Mouse (Mus musculus): ENCODE measurements around the gene Lancl3. TPM values are rescaled to one million over a fixed set of nuclear protein-coding genes. Genes with fewer than 3 reads are reported as not detected.
A peak's percentile ranks its signal among the peaks of the same experiment; 100 is the strongest.

The Lancl3 gene
- 1.00 and 1.5 TPM in 2 replicates for polyA plus RNA-seq (2015; fragmentation: Nextera tagmentation; extraction: Ambion mirVana)

DNA sequence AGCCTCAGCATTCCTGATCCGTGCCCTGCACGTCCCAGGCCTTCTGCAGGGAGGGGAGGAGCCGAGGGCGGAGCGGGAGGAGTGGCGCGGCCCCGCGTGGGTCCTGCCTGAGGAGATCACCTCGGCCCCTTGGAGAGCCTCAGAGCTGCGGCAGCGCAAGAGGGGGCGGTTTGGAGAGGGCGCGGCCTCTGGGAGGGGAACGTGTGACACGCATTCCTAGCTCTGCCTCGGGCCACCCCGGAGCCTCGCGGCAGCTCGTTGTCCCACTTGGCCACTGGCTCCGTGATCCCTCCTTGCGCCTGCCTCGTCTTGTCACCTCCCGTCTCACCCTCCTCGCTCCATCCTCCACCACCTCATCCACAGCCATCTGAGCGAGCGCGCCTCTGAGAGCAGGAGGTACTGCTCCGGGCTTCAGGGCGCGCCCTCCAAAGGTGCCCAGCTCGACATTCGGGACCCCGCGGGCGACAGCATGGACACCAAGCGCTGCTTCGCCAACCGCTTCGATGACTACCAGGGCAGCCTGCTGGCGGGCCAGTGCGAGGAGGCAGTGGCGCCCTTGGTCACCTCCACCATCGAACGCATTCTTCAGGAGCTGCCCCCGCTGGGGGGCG is at the start of gene Lancl3:
Lancl3 (plus strand) TSS at position 142 of the 611 bp plus-strand sequence.
- Histone ChIP-seq H3K4me2 (replicated peaks; ENCODE audit: low read depth, low read length) (peak within 1 kb of the TSS; percentile 62), H3K9me3 (ENCODE audit: low read length) (no peaks in the 10 kb centered on the region), H3K36me3 (ENCODE audit: insufficient read depth, low read length) (no peaks in the 10 kb centered on the region), H3K9ac (replicated peaks; ENCODE audit: low read length) (peak within 1 kb of the TSS; percentile 39; the same call in 1 of the 2 replicates), H3K4me1 (ENCODE audit: insufficient read depth, low read length) (no peaks in the 10 kb centered on the region), H3K4me3 (ENCODE audit: low read length) (peak within 1 kb of the TSS; percentile 47), H3K27ac (ENCODE audit: low read length) (no peak within 1 kb of the TSS), H3K27me3 (ENCODE audit: insufficient read depth, low read length) (peaks cover 5% of the 10 kb centered on the region)
- 20% methylated on average over 46 of the region's 49 CpGs for WGBS
- peak; percentile 92 for ATAC-seq (ENCODE audit: low FRiP score, low TSS enrichment)

DNA sequence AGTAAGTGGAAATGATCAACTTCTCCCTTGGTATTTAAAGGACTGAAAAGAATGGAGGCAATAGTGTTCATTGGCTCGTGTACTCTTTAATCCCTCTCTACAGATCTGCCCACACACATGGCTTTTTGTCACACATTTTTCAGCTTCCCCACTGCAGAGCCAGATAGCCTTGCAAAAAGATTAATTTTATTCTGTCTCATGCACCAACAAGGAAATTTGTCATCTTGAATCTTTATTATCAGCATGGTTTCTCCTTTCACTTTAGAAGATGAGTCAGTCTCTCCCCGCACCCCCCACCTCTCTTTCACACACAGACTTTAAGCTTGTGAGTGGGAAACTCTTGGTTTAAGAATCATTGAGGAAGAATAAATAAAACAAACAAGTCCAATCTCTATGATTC is 20.7 kb upstream of the Lancl3 start:
- WGBS = 66% methylated on average over 2 of the region's 2 CpGs
- Histone ChIP-seq H3K9ac (replicated peaks; ENCODE audit: low read length) (no peak overlapping the region), H3K4me3 (ENCODE audit: low read length) (no peak overlapping the region), H3K36me3 (ENCODE audit: insufficient read depth, low read length) (no peaks in the 10 kb centered on the region), H3K9me3 (ENCODE audit: low read length) (no peaks in the 10 kb centered on the region), H3K4me2 (replicated peaks; ENCODE audit: low read depth, low read length) (no peak overlapping the region), H3K27me3 (ENCODE audit: insufficient read depth, low read length) (no peaks in the 10 kb centered on the region), H3K27ac (ENCODE audit: low read length) (no peak overlapping the region), H3K4me1 (ENCODE audit: insufficient read depth, low read length) (no peaks in the 10 kb centered on the region)
- ATAC-seq (ENCODE audit: low FRiP score, low TSS enrichment) = no peak

DNA sequence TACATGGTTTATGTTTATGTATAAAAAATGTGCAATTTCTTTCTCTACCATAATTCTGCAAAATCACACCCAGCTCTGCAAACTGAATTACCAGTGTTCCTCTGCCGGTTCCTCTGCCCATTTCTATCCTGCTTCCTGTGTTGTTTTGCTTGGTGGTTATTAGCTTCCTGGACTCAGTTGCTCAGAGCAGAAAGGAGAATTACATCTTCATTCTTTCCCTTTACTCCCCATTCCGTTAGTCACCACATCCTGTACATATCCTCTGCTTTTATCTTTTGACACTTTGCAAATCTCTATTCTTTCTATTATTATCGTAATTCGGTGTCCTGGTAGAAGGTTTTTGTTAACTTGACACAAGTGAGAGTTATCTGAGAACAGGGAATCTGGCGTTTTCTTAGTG is 18.1 kb upstream of the Lancl3 start:
- H3K36me3 ChIP-seq (ENCODE audit: insufficient read depth, low read length) = no peaks in the 10 kb centered on the region
- 75% methylated on average over 5 of the region's 5 CpGs for WGBS
- no peaks in the 10 kb centered on the region for H3K4me1 ChIP-seq (ENCODE audit: insufficient read depth, low read length)
- no peaks in the 10 kb centered on the region for H3K9me3 ChIP-seq (ENCODE audit: low read length)
- H3K9ac ChIP-seq (replicated peaks; ENCODE audit: low read length) = no peak overlapping the region
- no peaks in the 10 kb centered on the region for H3K27me3 ChIP-seq (ENCODE audit: insufficient read depth, low read length)
- H3K4me3 ChIP-seq (ENCODE audit: low read length) = no peak overlapping the region
- no peak for ATAC-seq (ENCODE audit: low FRiP score, low TSS enrichment)
- H3K27ac ChIP-seq (ENCODE audit: low read length) = no peak overlapping the region
- H3K4me2 ChIP-seq (replicated peaks; ENCODE audit: low read depth, low read length) = no peak overlapping the region

DNA sequence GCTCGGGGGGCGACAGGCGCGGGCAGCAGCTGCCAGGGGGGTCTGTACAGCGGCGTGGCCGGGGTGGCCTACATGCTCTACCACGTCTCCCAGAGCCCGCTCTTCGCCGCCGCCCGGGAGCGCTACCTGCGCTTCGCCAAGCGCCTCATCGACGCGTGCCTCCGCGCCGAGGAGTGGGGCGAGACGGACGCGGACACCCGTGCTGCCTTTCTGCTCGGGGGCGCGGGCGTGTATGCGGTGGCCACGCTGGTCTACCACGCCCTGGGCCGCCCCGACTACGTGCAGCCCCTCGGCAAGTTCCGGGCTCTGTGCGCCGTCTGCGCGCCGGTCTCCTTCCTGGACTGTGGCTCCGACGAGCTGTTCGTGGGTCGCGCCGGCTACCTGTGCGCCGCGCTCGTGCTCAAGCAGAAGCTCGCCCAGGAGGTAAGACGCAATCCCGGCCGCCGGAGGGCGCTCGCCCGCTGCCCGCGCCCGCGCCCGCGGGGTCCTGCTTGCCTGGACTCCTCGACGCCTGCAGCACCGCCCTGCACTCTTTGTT is 747 bp downstream of the Lancl3 start:
- Histone ChIP-seq H3K4me1 (ENCODE audit: insufficient read depth, low read length) (no peaks in the 10 kb centered on the region), H3K4me3 (ENCODE audit: low read length) (peak overlapping the region; percentile 47), H3K27me3 (ENCODE audit: insufficient read depth, low read length) (peaks cover 5% of the 10 kb centered on the region), H3K27ac (ENCODE audit: low read length) (no peak overlapping the region), H3K36me3 (ENCODE audit: insufficient read depth, low read length) (no peaks in the 10 kb centered on the region), H3K9ac (replicated peaks; ENCODE audit: low read length) (peak overlapping the region; percentile 39; the same call in 1 of the 2 replicates), H3K9me3 (ENCODE audit: low read length) (no peaks in the 10 kb centered on the region), H3K4me2 (replicated peaks; ENCODE audit: low read depth, low read length) (peak overlapping the region; percentile 62)
- ATAC-seq (ENCODE audit: low FRiP score, low TSS enrichment) = peak; percentile 44; the same call in 1 of the 2 replicates
- 21% methylated on average over 54 of the region's 72 CpGs for WGBS

DNA sequence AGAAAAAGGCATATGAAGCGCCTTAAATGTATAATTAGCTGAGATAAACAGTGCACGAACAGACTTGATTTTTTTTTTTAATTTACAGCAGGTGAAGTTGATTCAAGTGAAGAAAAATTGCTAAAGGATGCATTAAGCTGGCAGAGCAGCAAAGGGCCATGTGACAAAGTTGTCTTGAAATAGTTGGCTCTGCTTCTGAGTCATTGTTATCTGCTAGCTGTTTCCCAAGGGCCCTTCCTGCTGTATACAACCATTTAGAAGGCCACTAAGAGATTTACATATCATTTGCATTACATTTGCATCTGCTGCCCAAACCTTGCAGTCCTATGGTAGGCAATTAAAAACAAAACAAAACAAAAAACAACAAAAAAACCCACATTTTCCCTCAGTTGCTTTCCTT is 2.3 kb downstream of the Lancl3 start:
- 77% methylated on average over 2 of the region's 2 CpGs for WGBS
- ATAC-seq (ENCODE audit: low FRiP score, low TSS enrichment) = no peak
- Histone ChIP-seq H3K27me3 (ENCODE audit: insufficient read depth, low read length) (peaks cover 5% of the 10 kb centered on the region; the same call in 1 of the 2 replicates), H3K4me1 (ENCODE audit: insufficient read depth, low read length) (no peaks in the 10 kb centered on the region), H3K4me2 (replicated peaks; ENCODE audit: low read depth, low read length) (no peak overlapping the region), H3K27ac (ENCODE audit: low read length) (no peak overlapping the region), H3K36me3 (ENCODE audit: insufficient read depth, low read length) (no peaks in the 10 kb centered on the region), H3K9ac (replicated peaks; ENCODE audit: low read length) (no peak overlapping the region), H3K9me3 (ENCODE audit: low read length) (no peaks in the 10 kb centered on the region), H3K4me3 (ENCODE audit: low read length) (no peak overlapping the region)

DNA sequence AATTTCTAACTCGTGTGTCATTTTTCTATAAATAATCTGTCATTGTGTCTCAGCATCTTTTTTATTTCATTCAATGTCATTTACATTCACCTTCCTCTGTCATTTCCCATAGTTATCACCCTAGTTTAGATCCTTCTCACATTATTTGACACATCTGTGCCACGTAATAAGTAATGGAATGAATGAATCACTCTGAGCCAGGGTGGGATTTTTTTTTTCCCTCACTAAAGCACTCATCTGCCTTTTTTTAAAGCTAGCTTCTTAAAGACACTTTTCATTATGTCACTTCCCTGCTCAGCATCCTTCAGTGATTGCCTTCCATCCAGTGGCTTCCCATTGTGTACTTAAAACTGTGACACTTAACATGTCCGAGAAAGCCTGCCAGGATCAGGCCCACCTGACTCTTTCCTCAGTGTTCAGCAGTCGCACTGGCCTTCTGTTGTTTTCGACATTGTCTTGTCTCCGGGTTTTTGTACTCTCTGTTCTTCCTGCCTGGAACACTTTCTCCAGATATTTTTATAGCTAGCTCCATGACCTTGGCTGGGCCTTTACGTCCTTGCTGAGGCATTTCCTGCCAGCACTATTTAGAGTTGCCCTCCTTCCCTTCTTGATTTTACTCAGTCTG is 3.2 kb downstream of the Lancl3 start:
- Histone ChIP-seq H3K36me3 (ENCODE audit: insufficient read depth, low read length) (no peaks in the 10 kb centered on the region), H3K27me3 (ENCODE audit: insufficient read depth, low read length) (peaks cover 5% of the 10 kb centered on the region; the same call in 1 of the 2 replicates), H3K9me3 (ENCODE audit: low read length) (no peaks in the 10 kb centered on the region), H3K4me2 (replicated peaks; ENCODE audit: low read depth, low read length) (no peak overlapping the region), H3K9ac (replicated peaks; ENCODE audit: low read length) (no peak overlapping the region), H3K4me3 (ENCODE audit: low read length) (no peak overlapping the region), H3K27ac (ENCODE audit: low read length) (no peak overlapping the region), H3K4me1 (ENCODE audit: insufficient read depth, low read length) (no peaks in the 10 kb centered on the region)
- 46% methylated on average over 7 of the region's 7 CpGs for WGBS
- no peak for ATAC-seq (ENCODE audit: low FRiP score, low TSS enrichment)

DNA sequence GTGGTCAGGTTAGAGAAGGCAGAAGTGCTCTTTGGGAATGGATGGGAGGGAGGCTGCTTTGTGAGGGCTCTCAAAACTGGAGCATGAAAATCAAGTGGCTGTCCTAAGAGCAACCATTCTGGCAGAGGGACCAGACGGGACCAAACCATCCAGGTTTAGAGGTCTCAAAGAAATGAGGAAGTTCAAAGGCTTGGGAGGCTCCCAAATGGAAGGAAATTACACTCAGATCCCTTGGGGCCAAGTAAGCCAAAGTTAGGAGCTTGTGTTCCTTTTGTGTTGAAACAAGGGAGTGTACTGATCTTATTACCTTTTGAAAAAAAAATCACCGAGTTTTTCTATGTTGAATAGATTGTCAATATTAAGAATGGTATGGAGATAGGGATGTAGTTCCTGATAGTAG is 5.4 kb downstream of the Lancl3 start:
- H3K27me3 ChIP-seq (ENCODE audit: insufficient read depth, low read length) = no peaks in the 10 kb centered on the region
- H3K9me3 ChIP-seq (ENCODE audit: low read length) = no peaks in the 10 kb centered on the region
- 71% methylated on average over 2 of the region's 2 CpGs for WGBS
- no peak overlapping the region for H3K9ac ChIP-seq (replicated peaks; ENCODE audit: low read length)
- no peaks in the 10 kb centered on the region for H3K4me1 ChIP-seq (ENCODE audit: insufficient read depth, low read length)
- no peak for ATAC-seq (ENCODE audit: low FRiP score, low TSS enrichment)
- no peak overlapping the region for H3K4me3 ChIP-seq (ENCODE audit: low read length)
- H3K4me2 ChIP-seq (replicated peaks; ENCODE audit: low read depth, low read length) = no peak overlapping the region
- H3K36me3 ChIP-seq (ENCODE audit: insufficient read depth, low read length) = no peaks in the 10 kb centered on the region
- H3K27ac ChIP-seq (ENCODE audit: low read length) = no peak overlapping the region

DNA sequence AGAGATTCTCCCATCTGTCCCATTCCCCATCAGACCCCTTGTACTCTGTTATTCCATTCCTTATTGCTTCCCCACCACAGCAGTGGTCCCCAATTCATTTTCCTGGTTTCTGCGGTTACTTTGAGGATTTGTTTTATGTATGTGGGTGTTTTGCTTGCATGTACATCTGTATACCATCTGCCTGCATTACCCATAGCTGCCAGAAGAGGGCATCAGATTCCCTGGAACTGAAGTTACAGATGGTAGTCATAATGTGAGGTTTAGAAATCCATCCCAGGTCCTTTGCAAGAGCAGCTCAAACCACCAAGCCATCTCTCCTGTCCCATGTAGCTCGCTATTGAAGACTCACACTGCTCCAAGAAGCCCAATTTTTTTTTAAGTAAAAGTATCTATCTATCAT is 16.5 kb downstream of the Lancl3 start:
- Histone ChIP-seq H3K27me3 (ENCODE audit: insufficient read depth, low read length) (no peaks in the 10 kb centered on the region), H3K4me2 (replicated peaks; ENCODE audit: low read depth, low read length) (no peak overlapping the region), H3K4me1 (ENCODE audit: insufficient read depth, low read length) (no peaks in the 10 kb centered on the region), H3K36me3 (ENCODE audit: insufficient read depth, low read length) (no peaks in the 10 kb centered on the region), H3K9ac (replicated peaks; ENCODE audit: low read length) (no peak overlapping the region), H3K27ac (ENCODE audit: low read length) (no peak overlapping the region), H3K9me3 (ENCODE audit: low read length) (no peaks in the 10 kb centered on the region), H3K4me3 (ENCODE audit: low read length) (no peak overlapping the region)
- WGBS = 85% methylated on average over 2 of the region's 2 CpGs
- no peak for ATAC-seq (ENCODE audit: low FRiP score, low TSS enrichment)

DNA sequence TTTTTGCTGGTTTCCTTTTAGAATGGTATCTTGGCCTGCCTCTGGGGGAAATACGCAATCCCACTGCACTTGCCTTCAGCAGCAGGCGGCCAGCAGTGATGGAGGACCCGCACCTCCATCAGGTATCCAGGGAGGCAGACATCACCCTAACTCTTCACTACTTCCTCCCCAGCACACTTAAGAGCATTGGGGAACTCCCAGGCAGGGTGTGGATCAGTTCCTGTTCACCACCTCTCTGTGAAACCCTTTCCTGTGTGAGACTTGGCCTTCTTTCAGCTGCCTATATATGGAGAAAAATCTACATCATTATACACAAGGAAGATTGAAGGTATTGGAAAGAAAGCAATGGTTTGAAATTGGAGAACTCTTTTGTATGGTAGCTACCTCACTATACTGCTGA is 19.9 kb downstream of the Lancl3 start:
- no peak overlapping the region for H3K4me3 ChIP-seq (ENCODE audit: low read length)
- WGBS = 87% methylated on average over 3 of the region's 3 CpGs
- no peaks in the 10 kb centered on the region for H3K9me3 ChIP-seq (ENCODE audit: low read length)

DNA sequence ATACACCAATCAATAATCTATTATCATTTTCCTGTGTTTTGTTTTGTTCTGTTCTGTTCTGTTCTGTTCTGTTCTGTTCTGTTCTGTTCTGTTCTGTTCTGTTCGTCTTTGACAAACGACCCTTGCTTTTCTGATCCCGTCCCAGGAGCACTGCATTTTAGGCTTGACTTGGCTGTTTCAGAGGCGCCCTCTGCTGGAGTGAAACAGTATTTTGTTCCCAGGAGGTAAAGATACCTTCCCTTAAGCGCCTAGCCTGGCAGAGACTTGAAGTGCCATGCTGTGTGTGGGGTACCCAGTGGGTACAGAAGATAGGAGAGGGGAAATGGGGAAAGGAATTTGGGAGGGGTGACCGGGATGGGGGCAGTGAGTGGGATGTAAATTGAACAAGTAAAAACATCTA is 21.5 kb downstream of the Lancl3 start:
- H3K27me3 ChIP-seq (ENCODE audit: insufficient read depth, low read length) = no peaks in the 10 kb centered on the region
- no peak for ATAC-seq (ENCODE audit: low FRiP score, low TSS enrichment)
- no peaks in the 10 kb centered on the region for H3K36me3 ChIP-seq (ENCODE audit: insufficient read depth, low read length)
- H3K9ac ChIP-seq (replicated peaks; ENCODE audit: low read length) = no peak overlapping the region
- no peaks in the 10 kb centered on the region for H3K4me1 ChIP-seq (ENCODE audit: insufficient read depth, low read length)
- no peak overlapping the region for H3K4me3 ChIP-seq (ENCODE audit: low read length)
- H3K9me3 ChIP-seq (ENCODE audit: low read length) = no peaks in the 10 kb centered on the region
- no peak overlapping the region for H3K27ac ChIP-seq (ENCODE audit: low read length)
- WGBS = 30% methylated on average over 6 of the region's 6 CpGs
- H3K4me2 ChIP-seq (replicated peaks; ENCODE audit: low read depth, low read length) = no peak overlapping the region

More for the DNA sequence above, 19.9 kb downstream of the Lancl3 start:
- H3K27ac ChIP-seq (ENCODE audit: low read length) = no peak overlapping the region
- no peaks in the 10 kb centered on the region for H3K4me1 ChIP-seq (ENCODE audit: insufficient read depth, low read length)
- H3K4me2 ChIP-seq (replicated peaks; ENCODE audit: low read depth, low read length) = no peak overlapping the region
- H3K36me3 ChIP-seq (ENCODE audit: insufficient read depth, low read length) = no peaks in the 10 kb centered on the region
- no peaks in the 10 kb centered on the region for H3K27me3 ChIP-seq (ENCODE audit: insufficient read depth, low read length)
- ATAC-seq (ENCODE audit: low FRiP score, low TSS enrichment) = no peak
- H3K9ac ChIP-seq (replicated peaks; ENCODE audit: low read length) = no peak overlapping the region

All from kidney, embryonic 16.5 days (tissue).